Mouse (Mus musculus) myocyte (in vitro differentiated cells): ENCODE results near the gene Rbms3.

Experiments
- CEBPB ChIP-seq: IDR thresholded peaks from 2 replicates; pipeline ENCODE4 v1.6.1; 2011; ENCODE audit warnings: mild to moderate bottlenecking, moderate library complexity; ENCODE audit not compliant: poor library complexity, insufficient read depth, severe bottlenecking
- E2F4 ChIP-seq: IDR thresholded peaks from one replicate; pipeline ENCODE4 v1.6.1; 2011; ENCODE audit warnings: mild to moderate bottlenecking, control low read depth, moderate library complexity; ENCODE audit not compliant: insufficient read depth
- MAX ChIP-seq: IDR thresholded peaks from one replicate; pipeline ENCODE4 v1.6.1; 2011; ENCODE audit warnings: low read depth, mild to moderate bottlenecking, control low read depth
- MYOG ChIP-seq, 3 experiments: IDR thresholded peaks; one replicate each; pipeline ENCODE4 v1.6.1; 2011; ENCODE audit warnings: control low read depth in 2 of 3, low read depth in 2 of 3, mild to moderate bottlenecking in 2 of 3; ENCODE audit not compliant: insufficient read length in 2 of 3, control insufficient read depth in 1 of 3, insufficient read depth in 1 of 3
- POLR2A ChIP-seq: IDR thresholded peaks from one replicate; pipeline ENCODE4 v1.6.1; 2011; ENCODE audit warnings: low read depth, mild to moderate bottlenecking, control low read depth, moderate library complexity; ENCODE audit not compliant: insufficient read length
- POLR2AphosphoS2 ChIP-seq: IDR thresholded peaks from one replicate; pipeline ENCODE4 v1.6.1; 2011; ENCODE audit warnings: low read depth, control low read depth; ENCODE audit not compliant: insufficient read length
- TCF12 ChIP-seq: IDR thresholded peaks from one replicate; pipeline ENCODE4 v1.6.1; 2011; ENCODE audit warnings: mild to moderate bottlenecking, control low read depth; ENCODE audit not compliant: poor library complexity, insufficient read depth, severe bottlenecking
- USF1 ChIP-seq: IDR thresholded peaks from one replicate; pipeline ENCODE4 v1.6.1; 2011; ENCODE audit warnings: low read depth, mild to moderate bottlenecking, control low read depth, moderate library complexity

DNA sequence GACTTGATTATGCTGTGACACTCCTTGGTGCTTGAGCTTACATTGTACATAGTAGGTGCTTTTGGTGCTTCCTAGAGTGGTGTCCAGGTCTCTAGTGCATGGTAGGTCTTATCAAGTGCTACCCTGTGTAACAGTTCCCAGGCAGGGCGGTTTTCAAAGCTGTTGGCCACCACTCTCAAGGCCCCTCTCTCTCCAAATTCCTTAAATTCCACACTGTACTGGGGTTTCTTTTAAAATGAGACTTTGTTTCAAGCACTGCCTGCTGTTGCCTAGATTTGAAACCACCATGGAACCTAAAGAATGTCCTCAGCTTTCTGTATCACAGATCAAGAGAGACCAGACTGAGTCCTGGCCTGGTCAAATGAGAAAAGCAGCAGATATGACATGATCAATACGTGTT, 516.1 kb downstream of the Rbms3 start:
- TF ChIP-seq USF1 (no peak), MAX (no peak), TCF12 (no peak), POLR2AphosphoS2 (no peak), MYOG (IDR thresholded peaks at IDR 0.05; ENCODE audit: control insufficient read depth in 1 of 3, insufficient read depth in 1 of 3, insufficient read length in 2 of 3, low read depth in 2 of 3) (no peak), E2F4 (no peak), CEBPB (no peak), POLR2A (no peak)
